Mouse (Mus musculus) testis, adult 2 months (tissue): ENCODE data around the gene Plscr2.

Experiments
- CTCF ChIP-seq: fragments of 200-500 bp; IDR thresholded peaks from 2 replicates; pipeline ENCODE4 v1.5.1; 2012; ENCODE audit warnings: low read depth, mild to moderate bottlenecking, inconsistent platforms, low read length, moderate library complexity; ENCODE audit not compliant: control insufficient read depth, insufficient read depth, insufficient replicate concordance
- POLR2A ChIP-seq: fragments of 200-500 bp; IDR thresholded peaks from 2 replicates; pipeline ENCODE4 v1.6.1; 2012; ENCODE audit warnings: low read depth, mild to moderate bottlenecking, inconsistent platforms, low read length, moderate library complexity; ENCODE audit not compliant: control insufficient read depth

- TF ChIP-seq CTCF: no peak
- no peak for TF ChIP-seq POLR2A
Observed at GRCm38 (mm10) chr9:92269829-92270404, 5.5 kb upstream of the Plscr2 start.
